Mouse (Mus musculus) left cerebral cortex, adult 9 months (tissue): ENCODE results near the gene Wnt3.
"Not testable (repeated sequence)": the region's sequence is repeated elsewhere in the genome, so short reads cannot be mapped to it uniquely, and the experiment has no call there.

Experiments used
- DNase-seq, 2 experiments: peaks; one replicate each; pipeline ENCODE4 v3.0.0; 2022; ENCODE audit warnings: low spot score in 2 of 2

Gene Wnt3

DNA sequence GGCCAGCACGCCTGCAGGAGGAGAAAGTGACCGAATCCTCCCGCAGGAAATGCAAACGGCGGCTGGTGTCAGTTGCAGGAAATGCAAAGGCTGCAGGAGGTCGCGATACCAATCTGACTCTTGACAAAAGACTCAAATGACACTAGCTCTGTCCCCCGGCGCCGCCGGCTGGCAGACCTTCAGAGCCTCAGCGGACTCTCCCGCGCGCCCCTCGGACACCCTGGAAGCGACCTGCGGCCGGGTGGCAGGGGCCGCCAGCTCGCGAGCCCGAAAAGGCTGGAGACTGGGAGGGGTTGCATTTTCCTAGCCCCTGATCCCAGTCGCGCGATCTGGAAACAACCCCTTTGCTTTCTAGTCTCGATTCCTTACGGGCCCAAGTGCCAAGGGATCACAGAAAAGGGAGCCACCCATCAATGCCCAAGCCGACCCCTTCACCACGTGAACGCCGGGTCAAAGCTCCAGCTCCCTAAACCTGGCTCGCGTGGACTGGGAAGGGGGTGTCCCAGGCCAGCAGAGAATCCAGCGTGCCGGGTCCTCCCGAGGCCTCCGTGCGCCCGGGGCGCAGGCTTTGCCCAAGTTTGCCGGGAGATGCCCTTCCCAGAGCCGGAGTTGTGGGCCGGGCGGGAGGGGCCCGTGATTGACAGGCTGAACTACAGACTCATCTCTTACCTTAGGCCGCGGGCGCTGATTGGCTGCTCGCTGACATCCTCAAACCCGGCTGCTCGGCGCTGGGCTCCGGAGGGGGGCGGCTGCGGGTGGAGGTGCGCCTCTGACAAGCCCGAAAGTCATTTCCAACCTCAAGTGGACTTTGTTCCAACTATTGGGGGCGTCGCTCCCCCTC is at the start of gene Wnt3:
TSS of gene Wnt3 (plus strand) at position 764 of the 841 bp plus-strand sequence.
- no peak for DNase-seq

DNA sequence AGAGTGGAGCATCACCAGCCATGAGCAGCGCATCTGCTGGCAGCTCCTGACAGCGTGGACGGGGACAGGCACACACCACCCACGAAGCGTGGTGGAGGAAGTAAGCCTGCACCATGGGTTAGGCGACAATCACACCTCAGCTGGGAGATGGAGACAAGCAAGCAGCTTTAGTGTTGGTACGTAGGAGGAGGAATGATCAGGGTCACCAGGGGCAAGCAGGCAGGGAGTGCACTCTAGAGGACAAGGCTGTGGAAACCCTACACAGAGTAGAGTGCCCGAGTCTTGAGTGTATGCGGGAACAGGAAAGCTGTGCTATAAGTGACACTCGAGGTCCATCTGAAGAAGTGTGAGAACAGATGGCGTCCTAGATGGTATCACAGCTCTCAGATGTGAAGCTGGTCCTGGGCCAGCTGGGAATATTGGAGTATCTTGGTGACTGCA is 49.6 kb upstream of the Wnt3 start:
- peak; percentile 33 to 65 for DNase-seq

- no peak for DNase-seq
Observed at GRCm38 (mm10) chr11:103729282-103729985, 44.5 kb upstream of the Wnt3 start.

- no peak for DNase-seq
Observed at GRCm38 (mm10) chr11:103731594-103731993, 42.4 kb upstream of the Wnt3 start.

DNA sequence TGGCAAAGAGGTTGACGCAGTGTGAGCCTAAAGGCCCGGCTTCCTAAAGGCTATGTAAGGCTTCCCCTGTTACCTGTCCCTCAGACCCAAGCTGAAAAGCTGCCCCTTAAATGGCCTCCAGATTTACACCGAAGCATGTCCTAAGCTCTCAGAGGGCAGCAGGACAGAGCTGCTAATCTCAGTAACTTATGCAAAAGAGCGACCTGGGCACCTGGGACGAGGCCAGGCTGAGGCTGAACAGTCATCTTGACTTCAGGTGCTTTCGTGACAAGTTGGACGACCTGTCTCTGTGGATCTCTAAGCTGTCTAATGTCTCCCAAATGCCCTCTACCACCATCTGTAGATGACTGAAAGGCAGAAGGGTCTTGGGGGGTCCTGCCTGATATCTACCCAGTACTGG is 41.6 kb upstream of the Wnt3 start:
- no peak for DNase-seq

- peak; percentile 23 to 62 for DNase-seq
Observed at GRCm38 (mm10) chr11:103733069-103733468, 40.9 kb upstream of the Wnt3 start.

DNA sequence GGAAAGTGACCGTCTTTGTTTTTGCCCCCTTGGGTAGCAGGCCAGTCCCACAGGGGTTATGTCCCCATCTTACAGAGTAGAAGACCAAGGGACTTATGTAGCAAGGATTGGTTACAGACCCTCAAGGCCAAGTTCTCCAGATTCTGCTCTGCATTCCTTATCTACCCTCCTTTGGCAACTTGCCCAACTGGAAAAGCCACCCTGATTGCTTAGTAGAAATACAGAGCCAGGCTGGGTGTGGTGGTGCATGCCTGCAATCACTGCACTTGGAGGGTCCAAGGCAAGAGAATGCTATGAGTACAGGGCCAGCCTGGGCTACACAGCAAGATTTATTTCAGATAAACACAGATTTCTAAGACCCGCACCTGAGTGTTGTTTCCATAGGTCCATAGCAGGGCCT is 40.0 kb upstream of the Wnt3 start:
- DNase-seq: no peak

GRCm38 (mm10) chr11:103734411-103735045 is 39.4 kb upstream of the Wnt3 start:
- DNase-seq: no peak

DNA sequence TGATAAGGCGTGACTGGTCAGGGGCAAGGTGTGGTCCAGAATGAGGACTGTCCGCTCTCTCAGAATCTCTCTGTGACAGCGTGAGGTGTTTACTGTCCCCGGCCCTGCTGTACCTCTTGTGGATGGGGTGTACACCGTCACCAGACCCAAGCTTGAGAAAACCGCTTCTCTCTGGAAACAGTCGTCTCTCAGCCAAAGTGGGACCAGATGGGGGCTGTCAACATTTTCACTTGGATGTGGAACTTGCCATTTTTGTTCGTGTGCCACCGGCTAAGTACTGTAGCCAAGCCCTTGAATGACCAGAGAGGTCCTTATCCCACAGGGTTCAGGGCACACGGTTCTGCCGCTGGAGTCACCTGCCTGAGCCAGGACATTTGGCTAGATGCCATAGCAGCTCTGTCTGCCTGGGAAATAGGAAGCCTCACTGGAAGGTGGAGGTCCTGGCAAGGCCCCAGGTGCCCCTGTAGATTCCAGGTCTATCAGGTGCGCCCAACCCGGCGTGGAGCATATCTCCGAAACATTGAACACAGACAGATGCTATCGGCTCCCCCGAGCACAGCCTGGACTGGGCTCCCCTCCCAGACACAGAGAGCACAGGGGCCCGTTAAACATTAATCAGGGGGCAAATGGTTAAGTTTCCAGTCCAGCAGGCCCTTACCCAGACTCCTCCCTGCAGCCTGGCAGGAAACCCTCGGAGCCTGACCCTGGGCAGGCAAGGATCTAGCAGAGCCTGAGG is 38.7 kb upstream of the Wnt3 start:
- no peak for DNase-seq

GRCm38 (mm10) chr11:103749306-103750089 is 24.5 kb upstream of the Wnt3 start, which contains the start of gene Wnt9b:
Gene Wnt9b, minus strand, starts transcription at chr11:103749821.
- DNase-seq: no peak

GRCm38 (mm10) chr11:103750612-103751011 is 23.3 kb upstream of the Wnt3 start:
- no peak for DNase-seq

GRCm38 (mm10) chr11:103758054-103758453 is 15.9 kb upstream of the Wnt3 start:
- DNase-seq: no peak

GRCm38 (mm10) chr11:103758706-103759105 is 15.2 kb upstream of the Wnt3 start:
- peak in 1 of 2 experiments; percentile 62 for DNase-seq

DNA sequence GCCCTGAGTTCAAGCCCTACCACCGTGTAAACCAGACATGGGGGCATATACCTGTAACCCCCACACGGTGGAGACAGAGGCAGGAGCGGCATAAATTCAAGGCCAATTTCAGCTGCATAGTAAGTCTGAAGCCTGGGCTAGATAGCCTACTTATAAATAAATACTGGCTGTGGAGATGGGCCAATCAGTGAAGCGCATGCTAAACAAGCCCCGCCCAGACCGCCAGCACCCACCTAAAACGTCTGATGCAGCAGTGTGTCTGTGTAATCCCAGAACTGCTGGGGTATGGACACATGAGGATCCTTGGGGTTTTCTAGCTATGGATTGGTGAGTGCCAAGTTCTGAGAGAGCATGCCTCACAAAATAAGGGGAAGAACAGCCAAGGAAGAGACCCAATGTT is 13.8 kb upstream of the Wnt3 start:
- no peak for DNase-seq

GRCm38 (mm10) chr11:103760891-103761290 is 13.1 kb upstream of the Wnt3 start:
- not testable (repeated sequence) for DNase-seq

DNA sequence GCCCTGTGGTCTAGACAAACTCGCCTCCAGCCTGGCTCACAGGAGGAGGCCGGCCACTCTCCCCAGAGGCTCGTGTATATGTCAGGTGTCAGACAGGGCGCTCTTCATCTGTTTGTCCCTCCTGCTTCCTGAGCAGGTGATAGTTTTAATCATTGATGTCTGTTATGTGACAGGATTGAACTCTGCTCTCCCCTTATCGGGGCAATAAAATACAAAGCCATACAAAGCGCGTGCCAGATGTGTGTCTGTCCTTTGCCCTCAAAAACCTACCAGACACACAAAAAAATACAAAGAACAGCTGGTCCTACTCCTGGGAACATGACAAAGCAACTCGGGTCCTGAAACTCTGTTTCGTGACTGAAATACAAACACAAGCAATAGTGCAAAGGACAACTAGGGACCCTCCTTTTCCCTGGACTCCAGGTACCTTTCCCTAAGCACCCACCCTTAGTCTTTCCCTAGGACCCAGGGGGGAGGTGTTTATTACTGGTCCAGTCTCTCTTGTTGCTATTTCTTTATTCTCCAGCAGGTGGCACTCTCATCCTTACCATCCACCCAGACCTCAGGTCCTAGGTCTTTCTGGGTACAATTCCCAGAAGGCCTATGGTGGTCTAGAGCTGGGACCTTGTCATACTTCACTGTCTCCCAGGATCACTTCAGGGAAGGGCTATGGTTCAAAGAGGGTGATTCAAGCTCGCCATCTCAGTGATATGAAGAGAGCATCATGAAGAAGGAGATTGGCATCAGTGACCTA is 10.4 kb upstream of the Wnt3 start:
- DNase-seq: peak in 1 of 2 experiments; percentile 77

GRCm38 (mm10) chr11:103764601-103765000 is 9.3 kb upstream of the Wnt3 start:
- no peak for DNase-seq

DNA sequence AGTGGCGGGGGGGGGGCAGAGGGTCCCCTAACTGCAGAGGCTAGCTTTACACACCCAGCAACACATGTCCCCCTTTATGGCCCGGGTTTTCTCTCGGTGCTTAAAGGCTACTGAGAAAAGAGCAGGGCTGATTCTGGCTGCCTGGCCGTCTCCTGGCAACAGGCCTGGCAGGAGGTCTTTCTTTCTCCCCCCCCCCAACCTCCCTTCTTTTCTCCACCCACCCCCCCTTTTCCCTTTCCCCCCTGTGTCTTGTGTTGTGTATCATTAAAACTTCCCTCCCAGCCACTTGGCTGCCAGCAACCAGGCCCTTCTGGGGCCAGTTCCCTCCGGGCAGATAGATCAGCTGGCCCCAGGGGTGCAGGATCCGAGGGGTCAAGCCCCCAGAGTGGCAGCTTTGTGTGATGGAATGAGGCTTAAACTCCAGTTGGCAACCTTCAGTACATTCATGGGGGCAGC is 8.4 kb upstream of the Wnt3 start:
- no peak for DNase-seq

DNA sequence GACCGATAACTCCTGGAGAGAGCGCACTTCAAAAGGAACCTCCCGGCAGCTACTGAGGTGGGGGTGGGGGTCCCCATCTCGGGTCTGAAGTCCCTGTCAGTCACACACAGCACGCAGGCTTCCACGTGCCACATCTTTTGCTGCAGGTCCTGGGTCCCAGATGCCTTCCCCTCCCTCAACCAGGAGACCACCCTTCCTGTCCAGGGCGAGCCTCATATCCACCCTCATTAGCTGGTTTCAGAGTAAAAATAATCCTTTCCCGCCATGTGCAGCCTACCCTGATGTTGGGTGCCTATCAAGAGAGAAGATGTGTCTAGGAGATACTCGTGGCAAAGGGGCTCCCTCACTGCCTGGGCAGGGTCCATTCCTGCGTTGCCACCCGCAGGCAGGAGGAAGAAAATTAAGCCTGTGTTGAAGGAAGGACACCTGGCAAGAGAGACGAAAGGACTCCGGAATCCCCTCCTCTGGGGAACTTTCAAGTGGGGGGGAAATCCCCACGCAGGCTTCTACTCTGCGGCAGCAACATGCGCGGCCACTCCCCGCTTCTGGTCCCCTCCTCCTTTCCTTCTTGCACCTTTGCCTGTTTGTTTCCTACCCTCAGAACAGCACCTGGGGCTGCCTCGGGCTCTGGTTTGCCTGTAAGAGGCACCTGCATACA is 2.7 kb upstream of the Wnt3 start:
- DNase-seq: no peak
